9 mouse cellular contexts compared by ENCODE assay signal in the genomic region with DNA sequence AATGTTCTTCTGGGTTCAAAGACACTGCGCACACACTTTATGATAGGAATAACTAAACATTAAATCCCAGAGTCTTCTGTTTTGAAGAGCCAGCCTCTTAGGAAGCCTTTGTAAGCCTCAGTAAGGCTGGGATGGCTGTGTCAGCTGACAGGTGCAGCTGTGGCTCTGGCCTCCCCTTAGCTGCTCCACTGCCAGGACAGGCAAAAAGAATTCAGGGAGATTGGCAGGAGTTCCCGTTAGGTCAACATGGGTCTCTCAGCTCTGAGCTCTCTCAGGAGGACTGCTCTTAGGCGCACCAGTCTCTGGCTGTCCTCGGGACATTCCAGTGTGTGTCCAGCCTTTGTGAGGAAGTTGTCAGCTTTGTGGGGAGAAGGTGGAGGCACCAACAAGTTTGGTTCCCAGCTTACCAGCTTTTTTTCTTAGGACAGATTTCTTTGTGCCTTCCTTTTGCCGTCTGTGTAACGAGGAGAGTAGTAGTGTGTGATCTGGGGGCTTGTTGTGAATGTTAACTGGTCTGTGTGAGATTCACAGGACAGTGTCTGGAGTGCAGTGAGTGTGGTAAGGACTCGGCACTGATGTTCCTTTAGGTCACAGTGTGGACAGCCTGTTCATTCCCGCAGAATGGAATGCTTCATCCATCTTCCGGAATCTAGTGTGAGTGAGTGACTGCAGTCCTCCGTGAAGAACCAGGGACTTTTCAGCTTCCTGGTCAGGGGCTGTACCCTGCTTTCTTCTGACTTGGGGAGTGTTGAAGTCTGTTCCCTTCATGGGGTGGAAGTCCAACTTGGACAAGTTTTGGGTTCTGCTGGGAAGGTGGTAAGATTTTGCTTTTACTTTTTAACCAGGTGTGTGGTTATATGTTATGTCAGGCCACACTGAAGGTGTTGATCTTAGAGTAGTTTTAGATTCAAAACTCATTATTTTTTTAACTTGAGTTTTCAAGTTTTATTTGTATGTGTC. TPM values are rescaled to one million over a fixed set of nuclear protein-coding genes. Genes with fewer than 3 reads are reported as not detected.
DNase-seq lines count a peak whose midpoint lies in the region; ATAC-seq and TF ChIP-seq lines count a peak whose summit lies in the region.
"Had no signal": no experiment of that assay in that cellular context is flagged by ENCODE, and none has a peak within 500 bp of the region (broad histone marks: within the 10 kb centered on the region; RNA-seq: fewer than 3 reads in every experiment).

No protein-coding gene starts in this region.

- H3K4me2 ChIP-seq in forebrain, postnatal 0 days (ENCODE audit: low read depth), result no peak overlapping the region
- H3K4me2 ChIP-seq in hindbrain, postnatal 0 days (ENCODE audit: low read depth, low read length), result no peak overlapping the region

- TF ChIP-seq POLR2A in cortical plate, adult 2 months (IDR thresholded peaks at IDR 0.05; ENCODE audit: extremely low read depth, insufficient read depth, low read length), result no peak

- no peak for TF ChIP-seq CTCF in cortical plate, adult 2 months (IDR thresholded peaks at IDR 0.05; ENCODE audit: extremely low read depth, insufficient read depth, low read length)
- no peak for TF ChIP-seq CTCF in forebrain, postnatal 0 days (IDR thresholded peaks at IDR 0.05; ENCODE audit: low read depth)
- TF ChIP-seq CTCF in hindbrain, postnatal 0 days (IDR thresholded peaks at IDR 0.05; ENCODE audit: low read depth), result no peak

- no peak overlapping the region for H3K9ac ChIP-seq in forebrain, postnatal 0 days
- no peak overlapping the region for H3K9ac ChIP-seq in hindbrain, postnatal 0 days (replicated peaks; ENCODE audit: low read length)
- H3K9ac ChIP-seq: liver, embryonic 14.5 days had no signal

- H3K27me3 ChIP-seq in forebrain, postnatal 0 days (ENCODE audit: insufficient read depth, low read length), result no peaks in the 10 kb centered on the region
- no peaks in the 10 kb centered on the region for H3K27me3 ChIP-seq in hindbrain, postnatal 0 days (ENCODE audit: insufficient read depth, low read length)

- WGBS in forebrain, postnatal 0 days, result 33% methylated on average over 10 of the region's 10 CpGs
- WGBS in hindbrain, postnatal 0 days, result 31% methylated on average over 10 of the region's 10 CpGs

- ATAC-seq in forebrain, postnatal 0 days, result peak; percentile 40
- ATAC-seq in hindbrain, postnatal 0 days, result peak; percentile 64
- ATAC-seq in frontal cortex, adult (ENCODE audit: low TSS enrichment), result no peak

- no peaks in the 10 kb centered on the region for H3K36me3 ChIP-seq in forebrain, postnatal 0 days (ENCODE audit: insufficient read depth)
- H3K36me3 ChIP-seq in hindbrain, postnatal 0 days (ENCODE audit: insufficient read depth, low read length), result no peaks in the 10 kb centered on the region

- H3K9me3 ChIP-seq in forebrain, postnatal 0 days (ENCODE audit: low read length), result no peaks in the 10 kb centered on the region
- H3K9me3 ChIP-seq in hindbrain, postnatal 0 days (ENCODE audit: low read length), result no peaks in the 10 kb centered on the region

- 0 out of 2 replicates have a peak, but pooled peaks cover 2% of the 10 kb centered on the region for H3K4me1 ChIP-seq in cortical plate, adult 2 months (ENCODE audit: control insufficient read depth, insufficient read depth, low read length)
- H3K4me1 ChIP-seq in forebrain, postnatal 0 days (ENCODE audit: insufficient read depth), result peaks cover 9% of the 10 kb centered on the region; the same call in 1 of the 2 replicates
- H3K4me1 ChIP-seq in hindbrain, postnatal 0 days (ENCODE audit: insufficient read depth, low read length), result peaks cover 9% of the 10 kb centered on the region

- no peak overlapping the region for H3K4me3 ChIP-seq in cortical plate, adult 2 months (ENCODE audit: insufficient read depth, low read length)
- no peak overlapping the region for H3K4me3 ChIP-seq in forebrain, postnatal 0 days (ENCODE audit: low read depth, low read length)
- H3K4me3 ChIP-seq in hindbrain, postnatal 0 days (ENCODE audit: low read length), result no peak overlapping the region

- no peak for DNase-seq in forebrain, postnatal 0 days
- DNase-seq in hindbrain, postnatal 0 days (ENCODE audit: low spot score), result peak; percentile 59
- peak; percentile 60 for DNase-seq in lung, postnatal 14 days
- DNase-seq in urinary bladder, adult 18-20 months (ENCODE audit: low spot score in 2 of 2), result no peak
- DNase-seq in cerebellum, adult 9-10 months, result no peak
- no peak for DNase-seq in right cerebral cortex, adult 18-20 months

- H3K27ac ChIP-seq in cortical plate, adult 2 months (ENCODE audit: insufficient read depth, low read length), result 0 out of 2 replicates have a peak overlapping the region, but pooled peaks have one; percentile 14
- no peak overlapping the region for H3K27ac ChIP-seq in forebrain, postnatal 0 days (ENCODE audit: low read depth, low read length)
- H3K27ac ChIP-seq in hindbrain, postnatal 0 days, result peak overlapping the region; percentile 58
- H3K27ac ChIP-seq: liver, embryonic 14.5 days had no signal

RNA-seq across cellular contexts. Expression of a gene that starts 12.9 kb away (rescaled TPM):
- 6.2 and 6.5 TPM in 2 replicates for polyA plus RNA-seq in cortical plate, adult 2 months (2012; rRNA removed)
- 16.6 and 28.4 TPM in 2 replicates for total RNA-seq in forebrain, postnatal 0 days (2014; rRNA removed)
- 5.9 and 8.1 TPM in 2 replicates for polyA plus RNA-seq in forebrain, postnatal 0 days (2015; fragmentation: Nextera tagmentation; extraction: Ambion mirVana)
- total RNA-seq in hindbrain, postnatal 0 days (2014; rRNA removed), result 37.7 and 44.9 TPM in 2 replicates
- 9.5 and 9.9 TPM in 2 replicates for polyA plus RNA-seq in hindbrain, postnatal 0 days (2015; fragmentation: Nextera tagmentation; extraction: Ambion mirVana)

Comparison
In these comparisons a context has a peak if more than half of its experiments do, and no peak if none do; other contexts are left out.
1. DNase-seq: peak in hindbrain, postnatal 0 days (single experiment) and lung, postnatal 14 days (single experiment); none in forebrain, postnatal 0 days (single experiment), urinary bladder, adult 18-20 months (0 of 2), cerebellum, adult 9-10 months (single experiment) and right cerebral cortex, adult 18-20 months (single experiment).